Mouse (Mus musculus) lung, embryonic 14.5 days (tissue): ENCODE data around the gene Rpl3l. TPM values are rescaled to one million over a fixed set of nuclear protein-coding genes. Genes with fewer than 3 reads are reported as not detected.
A peak's percentile ranks its signal among the peaks of the same experiment; 100 is the strongest.

Experiments
- ATAC-seq: fragments of 200-750 bp; cut with Nextera tagmentation; 2 replicates; pipeline ENCODE4 v1.8.0; 2017; ENCODE audit warnings: mild to moderate bottlenecking, moderate TSS enrichment, moderate library complexity; ENCODE audit not compliant: insufficient read depth
- DNase-seq: peaks from one replicate; pipeline ENCODE4 v3.0.0-alpha.2; 2015
- H3K27ac ChIP-seq: fragments of 300-500 bp; sonication (generic); 2 replicates; pipeline ENCODE4 v1.5.1; 2014; ENCODE audit warnings: low read depth, mild to moderate bottlenecking, moderate library complexity
- H3K27me3 ChIP-seq: fragments of 300-500 bp; sonication (generic); 2 replicates; pipeline ENCODE4 v1.6.1; 2014; ENCODE audit warnings: low read length, control low read depth; ENCODE audit not compliant: insufficient read depth
- H3K36me3 ChIP-seq: fragments of 300-500 bp; sonication (generic); 2 replicates; pipeline ENCODE4 v1.6.1; 2014; ENCODE audit warnings: control low read depth; ENCODE audit not compliant: insufficient read depth
- H3K4me1 ChIP-seq: fragments of 300-500 bp; sonication (generic); 2 replicates; pipeline ENCODE4 v1.6.1; 2014; ENCODE audit warnings: antibody characterized with exemption, control low read depth; ENCODE audit not compliant: insufficient read depth
- H3K4me2 ChIP-seq: fragments of 300-500 bp; sonication (generic); 2 replicates; pipeline ENCODE4 v1.6.1; 2014; ENCODE audit warnings: mild to moderate bottlenecking
- H3K4me3 ChIP-seq: fragments of 300-500 bp; sonication (generic); 2 replicates; pipeline ENCODE4 v1.5.1; 2014; ENCODE audit warnings: low read depth, low read length
- H3K9ac ChIP-seq: fragments of 300-500 bp; sonication (generic); 2 replicates; pipeline ENCODE4 v1.6.1; 2014
- H3K9me3 ChIP-seq: fragments of 300-500 bp; sonication (generic); 2 replicates; pipeline ENCODE4 v1.6.1; 2016; ENCODE audit warnings: low read depth, low read length, control low read depth
- CTCF ChIP-seq: IDR thresholded peaks from 2 replicates; pipeline ENCODE4 v1.5.1; 2016; ENCODE audit warnings: antibody characterized with exemption, low read depth
- WGBS: fragments of 180-500 bp; shearing (Covaris S2); extraction: QIAGEN DNeasy Blood & Tissue Kit; methylation state at CpG from one replicate; pipeline ENCODE4 v1.1.7; 2014; 5-methylcytosine and 5-hydroxymethylcytosine counted together
- polyA plus RNA-seq: library from polyadenylated mRNA; unstranded; fragments of >200 nt; fragmentation: Nextera tagmentation; extraction: Ambion mirVana; gene quantifications from 2 replicates; pipeline ENCODE4 v1.2.1, GENCODE M21; 2014

Rpl3l gene
- polyA plus RNA-seq, 1 experiment from 2014 or later: not detected

DNA sequence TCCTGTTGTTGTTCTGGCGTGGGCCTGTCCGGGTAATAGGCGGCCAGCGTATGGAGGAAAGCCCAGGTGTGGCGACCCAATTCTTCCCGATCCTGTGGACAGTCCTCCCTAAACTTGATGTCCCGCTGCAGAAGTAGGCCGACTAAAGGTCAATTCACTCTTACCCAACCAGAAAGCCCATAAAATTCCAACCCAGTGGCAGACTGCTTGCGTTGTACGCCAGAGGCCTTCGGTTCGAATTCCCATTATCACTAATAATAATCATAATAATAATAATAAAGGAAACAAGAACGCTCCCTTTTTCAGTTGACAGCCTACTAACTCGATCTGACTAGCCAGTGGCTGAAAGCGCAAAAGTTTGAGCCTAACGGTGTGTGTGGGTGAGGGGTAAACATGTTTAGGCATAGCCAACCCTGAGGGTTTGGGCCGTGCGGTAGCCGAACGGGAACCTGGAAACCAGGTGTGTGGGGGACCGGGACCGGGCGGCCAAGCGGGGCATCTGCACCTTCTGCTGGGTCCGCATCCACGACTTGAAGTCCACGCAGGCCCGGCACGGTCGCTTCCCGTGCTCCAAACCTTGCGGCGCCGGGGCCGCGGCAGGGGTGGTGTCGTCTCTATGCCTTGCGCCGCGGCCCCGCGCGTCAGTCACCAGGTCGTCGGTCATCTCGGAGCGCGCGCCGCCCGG lies 32.2 kb upstream of the Rpl3l start:
- H3K4me3 ChIP-seq: peak overlapping the region; percentile 84
- no peaks in the 10 kb centered on the region for H3K9me3 ChIP-seq
- DNase-seq (peak; percentile 8), ATAC-seq (peak; percentile 20)
- H3K9ac ChIP-seq: peak overlapping the region; percentile 82
- H3K4me2 ChIP-seq: peak overlapping the region; percentile 83
- H3K27ac ChIP-seq: peak overlapping the region; percentile 89
- WGBS: 5% methylated on average over 51 of the region's 51 CpGs
- H3K36me3 ChIP-seq: peaks cover 31% of the 10 kb centered on the region
- H3K27me3 ChIP-seq: peaks cover 9% of the 10 kb centered on the region
- peaks cover 13% of the 10 kb centered on the region for H3K4me1 ChIP-seq
- no peak for TF ChIP-seq CTCF

DNA sequence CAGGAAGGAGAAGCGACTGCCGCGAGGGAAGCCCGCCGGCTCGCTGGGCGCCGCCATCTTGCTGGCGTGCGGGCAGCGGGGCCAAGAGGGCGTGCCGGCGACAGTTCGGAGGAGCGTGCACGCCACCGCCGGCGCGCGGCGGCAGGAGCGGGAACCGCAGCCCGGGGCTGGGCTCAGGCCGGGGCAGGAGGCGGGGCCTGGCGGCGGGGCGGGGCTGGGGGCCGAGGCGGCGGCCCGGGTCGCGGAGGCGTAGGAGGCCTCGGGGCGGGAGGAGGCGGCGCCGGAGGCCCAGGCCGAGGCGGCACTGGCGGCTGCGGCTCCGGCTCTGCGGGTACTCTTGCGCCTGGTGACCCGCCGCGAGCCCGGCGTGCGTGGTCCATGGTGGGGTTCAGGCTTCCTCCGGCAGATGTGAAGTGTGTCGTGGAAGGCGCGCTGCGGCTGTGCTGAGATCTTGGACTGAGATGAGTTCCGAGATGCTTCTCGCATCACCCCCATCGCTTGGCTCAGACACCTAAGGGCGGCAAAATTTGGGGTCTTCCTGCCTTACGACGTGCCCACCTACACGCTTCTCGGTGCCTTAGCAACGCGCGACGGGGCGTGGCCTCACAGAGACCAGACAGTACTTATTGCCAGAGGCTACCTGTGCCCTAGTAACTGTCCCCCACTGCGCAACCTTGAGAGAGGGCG lies 31.5 kb upstream of the Rpl3l start, which contains the start of the genes Gfer and Noxo1:
Gene Gfer (minus strand): TSS at position 146 of the 687 bp plus-strand sequence.
Gene Noxo1 (plus strand): TSS at position 224 of the 687 bp plus-strand sequence.
- H3K27me3 ChIP-seq: 0 out of 2 replicates have a peak, but pooled peaks cover 2% of the 10 kb centered on the region
- under 1% methylated on average over 54 of the region's 76 CpGs for WGBS
- peak within 1 kb of the TSS; percentile 83 for H3K4me2 ChIP-seq
- peak; percentile 93 for DNase-seq
- no peaks in the 10 kb centered on the region for H3K9me3 ChIP-seq
- TF ChIP-seq CTCF: no peak
- ATAC-seq: peak; percentile 92
- H3K36me3 ChIP-seq: peaks cover 38% of the 10 kb centered on the region
- H3K4me3 ChIP-seq: peak within 1 kb of the TSS; percentile 84
- H3K4me1 ChIP-seq: peaks cover 13% of the 10 kb centered on the region
- peak within 1 kb of the TSS; percentile 89 for H3K27ac ChIP-seq
- H3K9ac ChIP-seq: peak within 1 kb of the TSS; percentile 82

GRCm38 (mm10) chr17:24697985-24698384 lies 29.6 kb upstream of the Rpl3l start:
- DNase-seq: peak; percentile 64
- no peak overlapping the region for H3K9ac ChIP-seq
- H3K4me1 ChIP-seq: peaks cover 13% of the 10 kb centered on the region
- no peaks in the 10 kb centered on the region for H3K27me3 ChIP-seq
- 0 out of 2 replicates have a peak, but pooled peaks have one; percentile 7 for ATAC-seq
- H3K4me3 ChIP-seq: no peak overlapping the region
- peaks cover 46% of the 10 kb centered on the region for H3K36me3 ChIP-seq
- TF ChIP-seq CTCF: no peak
- peak overlapping the region; percentile 89; the same call in 1 of the 2 replicates for H3K27ac ChIP-seq
- 19% methylated on average over 5 of the region's 5 CpGs for WGBS
- H3K9me3 ChIP-seq: no peaks in the 10 kb centered on the region
- peak overlapping the region; percentile 5 for H3K4me2 ChIP-seq

DNA sequence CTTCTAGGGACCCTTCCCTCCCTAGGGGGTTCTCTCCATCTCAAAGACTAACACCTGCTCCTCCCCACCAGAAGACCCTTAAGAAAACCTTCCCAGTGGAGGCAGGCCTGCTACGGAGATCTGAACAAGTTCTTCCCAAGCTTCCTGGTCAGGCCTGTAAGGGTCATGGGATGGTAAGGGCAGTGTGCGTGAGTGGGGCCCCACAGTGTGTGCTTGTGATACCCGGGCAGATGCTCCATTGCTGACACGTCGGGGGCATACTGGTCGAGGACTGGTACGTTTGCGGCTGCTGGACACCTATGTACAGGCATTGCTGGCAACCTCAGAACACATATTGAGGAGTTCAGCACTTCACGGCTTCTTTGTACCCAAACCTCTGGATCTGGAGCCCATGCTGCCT lies 28.9 kb upstream of the Rpl3l start:
- WGBS: 57% methylated on average over 9 of the region's 9 CpGs
- no peaks in the 10 kb centered on the region for H3K9me3 ChIP-seq
- no peaks in the 10 kb centered on the region for H3K27me3 ChIP-seq
- no peak for DNase-seq
- peak overlapping the region; percentile 89 for H3K27ac ChIP-seq
- no peak for TF ChIP-seq CTCF
- H3K4me2 ChIP-seq: peak overlapping the region; percentile 5
- no peak overlapping the region for H3K9ac ChIP-seq
- no peak for ATAC-seq
- H3K36me3 ChIP-seq: peaks cover 44% of the 10 kb centered on the region
- H3K4me3 ChIP-seq: no peak overlapping the region
- peaks cover 13% of the 10 kb centered on the region for H3K4me1 ChIP-seq

DNA sequence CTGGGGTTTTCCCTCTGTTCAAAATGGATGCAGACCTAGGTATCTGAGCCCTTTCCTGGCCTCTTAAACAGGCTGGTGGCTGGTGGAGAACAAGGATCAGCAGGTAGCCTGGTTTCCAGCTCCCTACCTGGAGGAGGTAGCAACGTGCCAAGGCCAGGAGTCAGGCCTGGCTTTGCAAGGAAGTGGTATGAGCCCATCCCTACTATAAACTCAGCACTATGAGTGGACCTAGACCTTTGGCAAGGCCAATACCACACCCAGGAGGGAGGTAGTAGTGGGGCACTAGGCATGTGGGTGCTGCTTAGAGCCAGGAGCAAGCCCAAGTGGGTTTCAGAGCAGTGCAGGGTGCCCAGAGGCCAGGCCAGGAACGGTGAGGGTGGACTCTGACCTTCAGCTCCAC lies 28.1 kb upstream of the Rpl3l start:
- whole genome bisulfite sequencing: 75% methylated on average over 2 of the region's 2 CpGs
- no peak overlapping the region for H3K4me3 ChIP-seq
- H3K4me2 ChIP-seq: no peak overlapping the region
- H3K27ac ChIP-seq: no peak overlapping the region
- no peak for DNase-seq
- TF ChIP-seq CTCF: no peak
- peaks cover 46% of the 10 kb centered on the region for H3K36me3 ChIP-seq
- peaks cover 13% of the 10 kb centered on the region for H3K4me1 ChIP-seq
- ATAC-seq: no peak
- no peak overlapping the region for H3K9ac ChIP-seq
- no peaks in the 10 kb centered on the region for H3K9me3 ChIP-seq
- H3K27me3 ChIP-seq: no peaks in the 10 kb centered on the region

GRCm38 (mm10) chr17:24701251-24701650 lies 26.4 kb upstream of the Rpl3l start:
- H3K4me1 ChIP-seq: peaks cover 13% of the 10 kb centered on the region
- H3K27me3 ChIP-seq: no peaks in the 10 kb centered on the region
- no peak overlapping the region for H3K4me2 ChIP-seq
- no peaks in the 10 kb centered on the region for H3K9me3 ChIP-seq
- H3K9ac ChIP-seq: no peak overlapping the region
- no peak overlapping the region for H3K27ac ChIP-seq
- no peak for DNase-seq
- no peak overlapping the region for H3K4me3 ChIP-seq
- no peak for TF ChIP-seq CTCF
- H3K36me3 ChIP-seq: peaks cover 56% of the 10 kb centered on the region
- WGBS: 86% methylated on average over 9 of the region's 9 CpGs
- ATAC-seq: no peak

GRCm38 (mm10) chr17:24705821-24706220 lies 21.8 kb upstream of the Rpl3l start:
- H3K9ac ChIP-seq: no peak overlapping the region
- no peaks in the 10 kb centered on the region for H3K27me3 ChIP-seq
- H3K27ac ChIP-seq: no peak overlapping the region
- no peaks in the 10 kb centered on the region for H3K9me3 ChIP-seq
- DNase-seq (no peak), ATAC-seq (no peak)
- peaks cover 42% of the 10 kb centered on the region for H3K36me3 ChIP-seq
- TF ChIP-seq CTCF: no peak
- H3K4me1 ChIP-seq: no peaks in the 10 kb centered on the region
- H3K4me2 ChIP-seq: peak overlapping the region; percentile 63
- H3K4me3 ChIP-seq: 0 out of 2 replicates have a peak overlapping the region, but pooled peaks have one; percentile 81
- 94% methylated on average over 3 of the region's 3 CpGs for WGBS
